Mouse (Mus musculus) spleen, embryonic (tissue): Measurements from ENCODE around the gene Pde1c.
"Not testable (repeated sequence)": the region's sequence is repeated elsewhere in the genome, so short reads cannot be mapped to it uniquely, and the experiment has no call there.

Source experiments
- CTCF ChIA-PET: fragments of 350-600 bp; sonication (Branson Sonifier 250); formaldehyde crosslinking; loops from one replicate; lab custom pipeline; 2022; lab: Charles Lee

Gene Pde1c

GRCm38 (mm10) chr6:56568470-56569372, at the start of gene Pde1c:
Gene Pde1c, minus strand, starts transcription at chr6:56569103.
- CTCF ChIA-PET, result no interaction called here

GRCm38 (mm10) chr6:56616982-56617613, 48.2 kb upstream of the Pde1c start:
- CTCF ChIA-PET, result no interaction called here

GRCm38 (mm10) chr6:56616228-56616981, 47.5 kb upstream of the Pde1c start:
- CTCF ChIA-PET, result no interaction called here

- CTCF ChIA-PET, result not testable (repeated sequence)
These were observed 40.6 kb upstream of the Pde1c start for GRCm38 (mm10) chr6:56609529-56609928.

GRCm38 (mm10) chr6:56608277-56608676, 39.4 kb upstream of the Pde1c start:
- CTCF ChIA-PET, result interaction anchor here (0.7 to 1.1 kb wide), 2 partner anchors 17 to 153 kb away, joined by 3 to 7 read pairs; no protein-coding TSS in a partner anchor

GRCm38 (mm10) chr6:56579568-56579967, 10.7 kb upstream of the Pde1c start:
- CTCF ChIA-PET, result no interaction called here

GRCm38 (mm10) chr6:56560891-56561290, 8.0 kb downstream of the Pde1c start:
- CTCF ChIA-PET, result no interaction called here

- CTCF ChIA-PET, result no interaction called here
These were observed 8.4 kb downstream of the Pde1c start for GRCm38 (mm10) chr6:56560474-56560888.

GRCm38 (mm10) chr6:56558711-56559110, 10.2 kb downstream of the Pde1c start:
- CTCF ChIA-PET, result no interaction called here

- CTCF ChIA-PET, result no interaction called here
These were observed 13.1 kb downstream of the Pde1c start for GRCm38 (mm10) chr6:56555848-56556247.

GRCm38 (mm10) chr6:56555382-56555781, 13.5 kb downstream of the Pde1c start:
- CTCF ChIA-PET, result no interaction called here

- CTCF ChIA-PET, result no interaction called here
These were observed 17.9 kb downstream of the Pde1c start for GRCm38 (mm10) chr6:56551022-56551421.

- CTCF ChIA-PET, result no interaction called here
These were observed 28.7 kb downstream of the Pde1c start for GRCm38 (mm10) chr6:56540247-56540646.

- CTCF ChIA-PET, result no interaction called here
These were observed 34.2 kb downstream of the Pde1c start for GRCm38 (mm10) chr6:56534653-56535052.

GRCm38 (mm10) chr6:56532257-56532656, 36.6 kb downstream of the Pde1c start:
- CTCF ChIA-PET, result no interaction called here

- CTCF ChIA-PET, result no interaction called here
These were observed 44.7 kb downstream of the Pde1c start for GRCm38 (mm10) chr6:56523938-56524866.

GRCm38 (mm10) chr6:56489161-56489560, 79.7 kb downstream of the Pde1c start:
- CTCF ChIA-PET, result no interaction called here

GRCm38 (mm10) chr6:56485078-56485477, 83.8 kb downstream of the Pde1c start:
- CTCF ChIA-PET, result no interaction called here

GRCm38 (mm10) chr6:56480914-56481482, 87.9 kb downstream of the Pde1c start:
- CTCF ChIA-PET, result no interaction called here

GRCm38 (mm10) chr6:56476581-56476980, 92.3 kb downstream of the Pde1c start:
- CTCF ChIA-PET, result no interaction called here

- CTCF ChIA-PET, result interaction anchor here (0.6 kb wide), 1 partner anchor 395 kb away, joined by 7 read pairs; no protein-coding TSS in a partner anchor
These were observed 110.8 kb downstream of the Pde1c start for GRCm38 (mm10) chr6:56458098-56458497.
